Mouse (Mus musculus) erythroblast, embryonic 14.5 days (primary cell): Measurements from ENCODE around the gene Adora1.

Experiments
- GATA1 ChIP-seq: IDR thresholded peaks from 2 replicates; pipeline ENCODE4 v1.6.1; 2012; ENCODE audit warnings: low read length, inconsistent platforms, mixed read lengths
- TAL1 ChIP-seq: IDR thresholded peaks from 3 replicates; pipeline ENCODE4 v1.6.1; 2012; ENCODE audit warnings: low read length, inconsistent platforms, mixed read lengths

GRCm38 (mm10) chr1:134154655-134155054 lies 80.6 kb downstream of the Adora1 start:
- no peak for TF ChIP-seq TAL1
- TF ChIP-seq GATA1 = no peak
